In genomic region chr14:41717180-41717579, GRCm38 (mm10) we compare ENCODE assay signal across 36 mouse cellular contexts. TPM values are rescaled to one million over a fixed set of nuclear protein-coding genes. Genes with fewer than 3 reads are reported as not detected.
"Had no signal": no experiment of that assay in that cellular context is flagged by ENCODE, and none has a peak within 500 bp of the region (broad histone marks: within the 10 kb centered on the region; RNA-seq: fewer than 3 reads in every experiment).

No protein-coding gene starts in this region.

RNA-seq across cellular contexts. Expression of gene Gm8068, which starts 15.5 kb away (rescaled TPM):
- total RNA-seq: gastrocnemius, adult 18-20 months; gastrocnemius, adult 8-10 months; gastrocnemius, postnatal 25 days; gastrocnemius, postnatal 4 days; granulocyte monocyte progenitor cell, adult 5-6 weeks; heart, adult 2 months; heart, postnatal 14 days; heart, postnatal 36 days; hematopoietic stem cell, adult 5-6 weeks; hindbrain, postnatal 0 days; layer of hippocampus, adult 18-20 months; layer of hippocampus, adult 8-10 months; layer of hippocampus, postnatal 14 days; layer of hippocampus, postnatal 36 days; left cerebral cortex, adult 18-20 months; left cerebral cortex, adult 8-10 months; left cerebral cortex, postnatal 10 days; left cerebral cortex, postnatal 25 days; left cerebral cortex, postnatal 4 days had no signal
- polyA plus RNA-seq: heart, adult 2 months; heart, embryonic 11.5 days; heart, embryonic 13.5 days; heart, embryonic 15.5 days; heart, postnatal 0 days; hindbrain, embryonic 13.5 days; hindbrain, embryonic 15.5 days; hindbrain, postnatal 0 days; intestine, embryonic 14.5 days; intestine, embryonic 16.5 days; kidney, adult 2 months; kidney, embryonic 15.5 days; kidney, postnatal 0 days; large intestine, adult 2 months; limb, embryonic 12.5 days; limb, embryonic 14.5 days; liver, embryonic 12.5 days; liver, embryonic 14.5 days; liver, embryonic 16.5 days had no signal

RNA-seq across cellular contexts. Expression of gene Gm7929, which starts 33.2 kb away (rescaled TPM):
- total RNA-seq: gastrocnemius, adult 18-20 months; gastrocnemius, adult 8-10 months; gastrocnemius, postnatal 25 days; gastrocnemius, postnatal 4 days; granulocyte monocyte progenitor cell, adult 5-6 weeks; heart, adult 2 months; heart, postnatal 14 days; heart, postnatal 36 days; hematopoietic stem cell, adult 5-6 weeks; hindbrain, postnatal 0 days; layer of hippocampus, adult 18-20 months; layer of hippocampus, adult 8-10 months; layer of hippocampus, postnatal 14 days; layer of hippocampus, postnatal 36 days; left cerebral cortex, adult 18-20 months; left cerebral cortex, adult 8-10 months; left cerebral cortex, postnatal 10 days; left cerebral cortex, postnatal 25 days; left cerebral cortex, postnatal 4 days had no signal
- polyA plus RNA-seq: heart, adult 2 months; heart, embryonic 11.5 days; heart, embryonic 13.5 days; heart, embryonic 15.5 days; heart, postnatal 0 days; hindbrain, embryonic 13.5 days; hindbrain, embryonic 15.5 days; hindbrain, postnatal 0 days; intestine, embryonic 14.5 days; intestine, embryonic 16.5 days; kidney, adult 2 months; kidney, embryonic 15.5 days; kidney, postnatal 0 days; large intestine, adult 2 months; limb, embryonic 12.5 days; limb, embryonic 14.5 days; liver, embryonic 12.5 days; liver, embryonic 14.5 days; liver, embryonic 16.5 days had no signal

RNA-seq across cellular contexts. Expression of gene Gm47189, which starts 55.1 kb away (rescaled TPM):
- total RNA-seq: gastrocnemius, adult 18-20 months; gastrocnemius, adult 8-10 months; gastrocnemius, postnatal 25 days; gastrocnemius, postnatal 4 days; granulocyte monocyte progenitor cell, adult 5-6 weeks; heart, adult 2 months; heart, postnatal 14 days; heart, postnatal 36 days; hematopoietic stem cell, adult 5-6 weeks; hindbrain, postnatal 0 days; layer of hippocampus, adult 18-20 months; layer of hippocampus, adult 8-10 months; layer of hippocampus, postnatal 14 days; layer of hippocampus, postnatal 36 days; left cerebral cortex, adult 18-20 months; left cerebral cortex, adult 8-10 months; left cerebral cortex, postnatal 10 days; left cerebral cortex, postnatal 25 days; left cerebral cortex, postnatal 4 days had no signal
- polyA plus RNA-seq: heart, adult 2 months; heart, embryonic 11.5 days; heart, embryonic 13.5 days; heart, embryonic 15.5 days; heart, postnatal 0 days; hindbrain, embryonic 13.5 days; hindbrain, embryonic 15.5 days; hindbrain, postnatal 0 days; intestine, embryonic 14.5 days; intestine, embryonic 16.5 days; kidney, adult 2 months; kidney, embryonic 15.5 days; kidney, postnatal 0 days; large intestine, adult 2 months; limb, embryonic 12.5 days; limb, embryonic 14.5 days; liver, embryonic 12.5 days; liver, embryonic 14.5 days; liver, embryonic 16.5 days had no signal
